Mouse (Mus musculus) cerebellum, adult 11-12 months (tissue): ENCODE measurements around the gene 4930444G20Rik.
A peak's percentile ranks its signal among the peaks of the same experiment; 100 is the strongest.
"Not testable (repeated sequence)": the region's sequence is repeated elsewhere in the genome, so short reads cannot be mapped to it uniquely, and the experiment has no call there.

ENCODE experiments used
- DNase-seq: peaks from one replicate; pipeline ENCODE4 v3.0.0; 2022

Gene 4930444G20Rik

DNA sequence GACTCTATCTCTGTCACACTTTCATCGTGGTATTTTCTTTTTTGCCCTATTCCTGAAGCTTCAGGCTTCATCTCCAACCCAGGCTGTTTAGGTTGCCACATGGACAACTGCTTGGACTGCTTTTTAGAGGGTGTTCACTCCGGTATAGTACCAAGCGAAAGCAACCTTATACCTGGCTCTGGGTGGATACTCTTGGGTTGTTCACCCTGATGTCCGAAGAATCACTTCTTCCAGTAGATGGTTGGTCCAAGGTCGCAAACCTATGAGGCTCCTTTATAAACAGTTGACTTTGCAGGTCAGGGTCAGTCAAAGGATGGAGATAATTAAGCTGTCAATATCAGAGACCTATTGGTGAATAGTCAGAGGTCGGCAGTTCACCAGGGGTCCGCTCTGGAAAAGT is at the start of gene 4930444G20Rik:
4930444G20Rik (minus strand) TSS at position 101 of the 400 bp plus-strand sequence.
- not testable (repeated sequence) for DNase-seq

- DNase-seq, result no peak
Observed at GRCm38 (mm10) chr10:22074531-22074930, 6.7 kb upstream of the 4930444G20Rik start.

DNA sequence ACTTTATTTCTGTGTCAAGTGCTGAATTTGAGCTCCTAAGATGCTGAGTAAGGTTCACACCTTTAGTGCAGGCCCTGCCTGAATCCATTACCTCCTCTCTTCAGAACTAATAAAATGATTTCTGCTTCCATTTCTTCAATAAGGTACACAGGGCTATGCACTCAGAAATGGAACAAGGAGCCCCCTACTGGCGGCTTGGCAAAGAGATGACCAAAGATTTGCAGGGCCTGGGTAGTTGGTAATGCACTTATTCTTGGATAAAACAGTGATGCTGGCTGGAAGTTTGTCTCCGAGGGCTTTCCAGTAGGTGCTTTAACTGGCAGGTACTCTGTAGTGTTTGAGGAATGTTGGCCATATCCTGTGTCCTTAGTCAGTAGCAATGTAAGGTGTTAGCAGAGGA is 4.9 kb upstream of the 4930444G20Rik start:
- no peak for DNase-seq

DNA sequence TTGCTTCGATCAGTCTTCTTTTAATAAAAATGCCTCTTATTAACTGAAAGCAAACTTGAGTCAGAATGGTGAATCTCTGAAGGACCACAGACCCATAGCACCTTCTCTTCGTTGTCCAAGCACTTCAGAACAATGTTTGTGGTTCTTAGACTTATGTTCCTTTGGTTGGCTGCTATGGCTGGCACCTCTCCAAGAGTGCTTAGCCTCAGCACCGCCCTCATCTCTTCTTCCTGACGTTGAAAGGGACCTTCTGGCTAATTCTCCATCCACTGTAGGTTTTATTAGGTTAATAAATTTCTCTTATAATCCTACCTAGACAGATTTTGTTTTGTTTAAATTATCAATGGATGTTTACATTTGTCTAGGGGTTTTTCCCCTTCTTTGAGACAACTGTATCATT is 2.7 kb upstream of the 4930444G20Rik start:
- no peak for DNase-seq

- DNase-seq, result no peak
Observed at GRCm38 (mm10) chr10:22070168-22070567, 2.3 kb upstream of the 4930444G20Rik start.

DNA sequence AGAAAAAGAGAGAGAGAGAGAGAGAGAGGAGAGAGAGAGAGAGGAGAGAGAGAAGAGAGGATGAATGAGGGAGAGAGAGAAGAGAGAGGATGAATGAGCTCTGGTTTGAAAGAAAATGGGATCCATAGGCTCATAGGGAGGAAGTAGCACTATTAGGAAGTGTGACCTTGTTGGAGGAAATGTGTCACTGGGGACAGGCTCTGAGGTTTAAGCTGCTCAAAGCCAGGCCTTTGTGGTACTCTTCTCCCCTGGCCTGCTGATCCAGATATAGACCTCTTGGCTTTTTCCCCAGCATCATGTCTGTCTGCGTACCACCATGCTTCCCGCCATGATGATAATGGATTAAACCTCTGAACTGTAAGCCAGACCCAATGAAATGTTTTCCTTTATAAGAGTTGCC is 8.5 kb downstream of the 4930444G20Rik start:
- DNase-seq, result no peak

DNA sequence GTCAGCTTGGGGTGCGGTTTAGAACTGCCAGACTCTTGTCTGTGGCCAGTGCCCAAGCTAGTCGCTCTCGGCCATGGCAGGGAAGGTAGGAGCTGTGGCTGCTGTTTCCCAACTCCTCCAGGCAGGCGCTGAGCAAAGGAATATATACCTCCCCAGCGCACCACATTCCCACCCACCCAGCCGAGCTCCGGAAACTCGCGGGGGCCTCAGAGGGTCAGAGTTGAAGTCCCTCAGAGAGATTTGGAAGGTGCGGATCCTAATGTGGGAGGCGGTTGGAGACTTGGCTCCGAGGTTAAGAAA is 8.9 kb downstream of the 4930444G20Rik start:
- DNase-seq, result no peak

DNA sequence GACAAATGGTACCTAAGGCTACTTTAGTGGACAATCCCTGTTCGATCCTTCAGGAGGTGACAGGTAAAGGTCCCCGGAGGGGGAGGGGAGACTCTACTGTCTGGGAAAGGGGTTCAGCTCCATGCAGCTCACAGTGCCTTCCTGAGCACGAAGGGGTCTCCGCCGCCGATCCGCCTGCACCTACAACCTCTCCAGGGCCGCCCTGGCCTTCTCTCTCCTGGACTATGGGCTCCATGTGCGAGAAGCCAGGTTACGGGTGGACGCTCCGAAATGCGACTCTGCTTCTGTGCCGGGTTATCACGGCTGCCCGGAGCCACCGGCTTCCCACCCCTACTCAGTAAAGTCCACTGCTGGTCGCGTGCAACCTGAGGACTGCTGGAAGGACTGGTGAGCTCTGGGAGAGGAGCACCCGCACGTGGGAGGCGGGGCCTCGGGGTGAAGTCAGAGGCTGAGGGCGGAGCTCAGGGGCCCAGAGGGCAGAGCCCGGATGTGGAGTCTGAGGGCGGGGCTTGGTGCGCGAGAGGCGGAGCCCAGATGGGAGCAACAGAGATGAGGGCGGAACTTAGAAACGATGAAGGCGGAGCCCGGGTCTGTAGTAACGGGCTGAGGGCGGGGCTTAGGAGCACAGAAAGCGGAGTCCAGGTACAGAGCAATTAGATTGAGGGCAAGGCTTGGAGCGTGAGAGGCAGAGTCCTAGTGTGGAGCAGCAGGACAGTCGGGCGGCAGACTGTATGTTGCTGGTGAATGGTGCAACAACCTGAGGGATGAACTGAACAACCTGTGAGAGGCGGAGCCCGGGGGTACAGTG is 9.5 kb downstream of the 4930444G20Rik start:
- DNase-seq, result peak; percentile 96

GRCm38 (mm10) chr10:22055308-22055707 is 12.6 kb downstream of the 4930444G20Rik start:
- DNase-seq, result no peak

- DNase-seq, result peak; percentile 21
Observed at GRCm38 (mm10) chr10:22036256-22036655, 31.6 kb downstream of the 4930444G20Rik start.

GRCm38 (mm10) chr10:22034303-22034702 is 33.6 kb downstream of the 4930444G20Rik start:
- DNase-seq, result no peak

DNA sequence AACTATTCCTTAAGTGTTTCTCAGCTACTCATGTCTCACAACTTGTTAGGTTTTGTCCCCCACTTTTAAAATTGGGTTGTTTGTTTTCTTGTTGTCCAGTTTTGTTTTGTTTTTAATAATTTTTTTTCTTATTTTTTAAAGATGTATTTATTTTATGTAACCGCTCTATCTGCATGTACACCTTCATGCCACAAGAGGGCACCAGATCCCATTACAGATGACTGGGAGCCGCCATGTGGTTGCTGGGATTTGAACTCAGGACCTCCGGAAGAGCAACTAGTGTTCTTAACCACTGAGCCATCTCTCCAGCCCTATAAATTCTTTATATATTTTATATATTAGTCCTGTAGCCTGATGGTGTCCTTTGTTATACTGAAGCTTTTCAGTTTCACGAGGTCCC is 49.3 kb downstream of the 4930444G20Rik start:
- DNase-seq, result no peak

DNA sequence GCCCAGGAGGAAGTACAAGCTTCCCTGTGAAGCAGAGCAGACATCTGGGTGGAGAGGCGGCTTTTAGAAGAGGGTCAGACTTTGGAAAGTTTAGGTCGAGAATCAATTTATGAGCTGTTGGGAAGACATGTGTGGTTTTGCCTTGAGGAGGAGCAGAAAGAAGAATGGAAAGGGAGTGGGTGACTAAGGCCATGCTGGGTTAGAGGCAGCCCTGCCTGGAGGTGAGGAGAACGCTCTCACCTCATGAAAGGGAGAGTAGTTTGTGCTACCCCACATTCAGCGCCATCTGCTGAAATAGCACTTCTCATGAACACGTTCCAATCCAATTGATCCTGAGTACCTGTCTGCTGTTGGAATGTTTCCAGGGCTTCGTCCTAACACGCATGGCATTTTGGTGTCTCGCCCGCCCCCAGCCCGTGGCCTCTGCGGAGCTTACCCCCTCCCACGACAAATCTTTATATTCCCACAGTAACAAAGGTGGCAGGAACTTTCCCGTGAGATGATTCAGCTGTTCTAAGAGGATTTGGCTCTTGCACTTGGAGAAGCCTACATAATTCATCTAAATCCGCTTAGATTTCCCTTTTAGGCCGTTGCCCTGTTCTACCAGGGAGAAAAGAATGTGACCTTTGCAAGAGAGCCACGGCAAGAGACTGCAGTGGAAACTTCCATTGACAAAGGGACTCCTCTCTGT is 50.3 kb downstream of the 4930444G20Rik start:
- DNase-seq, result no peak
